Mouse (Mus musculus): ENCODE results near the gene 6030468B19Rik. TPM values are rescaled to one million over a fixed set of nuclear protein-coding genes. Genes with fewer than 3 reads are reported as not detected.
"Not testable (repeated sequence)": the region's sequence is repeated elsewhere in the genome, so short reads cannot be mapped to it uniquely, and the experiment has no call there.

Gene 6030468B19Rik
- total RNA-seq, 2 experiments from 2014 or later = 23.8 to 82.6 TPM

GRCm38 (mm10) chr11:117778031-117778430 lies 19.4 kb upstream of the 6030468B19Rik start:
- ATAC-seq (replicated peaks; ENCODE audit: low FRiP score, poor library complexity, severe bottlenecking) = no peak

DNA sequence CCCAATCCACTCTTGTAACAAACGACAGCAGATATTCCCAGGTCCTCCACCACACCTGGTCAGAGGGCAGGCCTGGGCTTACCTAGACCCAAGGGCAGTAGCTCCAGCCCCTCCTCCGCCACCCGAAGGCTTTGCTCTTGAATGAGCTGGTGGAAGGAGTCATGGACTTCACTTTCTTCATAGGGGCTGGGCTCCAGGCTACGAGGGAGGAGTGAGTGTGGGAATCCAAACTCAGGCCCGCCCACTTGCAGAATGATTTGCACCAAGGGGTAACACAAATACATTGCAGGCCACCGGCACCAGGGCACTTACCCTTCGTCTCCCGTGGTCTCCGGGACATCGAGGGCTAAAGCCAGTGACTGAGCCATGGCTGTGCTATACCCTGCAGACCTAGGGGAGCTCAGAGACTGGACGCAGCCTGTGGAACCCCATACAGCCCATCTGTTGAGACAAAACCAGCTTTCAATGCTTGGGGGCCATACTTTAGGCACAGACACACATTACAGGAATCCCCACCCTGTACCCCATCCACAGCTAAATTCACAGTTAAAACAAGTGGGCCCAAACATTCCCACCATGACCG lies 18.5 kb upstream of the 6030468B19Rik start:
- ATAC-seq (replicated peaks; ENCODE audit: low FRiP score, poor library complexity, severe bottlenecking) = peak; percentile 16; the same call in 1 of the 2 replicates

GRCm38 (mm10) chr11:117779434-117780198 lies 17.8 kb upstream of the 6030468B19Rik start:
- peak; percentile 42 for ATAC-seq (replicated peaks; ENCODE audit: low FRiP score, poor library complexity, severe bottlenecking)

GRCm38 (mm10) chr11:117780199-117780515 lies 17.3 kb upstream of the 6030468B19Rik start:
- no peak for ATAC-seq (replicated peaks; ENCODE audit: low FRiP score, poor library complexity, severe bottlenecking)

GRCm38 (mm10) chr11:117780582-117781111 lies 16.8 kb upstream of the 6030468B19Rik start:
- peak; percentile 59 for ATAC-seq (replicated peaks; ENCODE audit: low FRiP score, poor library complexity, severe bottlenecking)

GRCm38 (mm10) chr11:117781199-117781821 lies 16.1 kb upstream of the 6030468B19Rik start:
- ATAC-seq (replicated peaks; ENCODE audit: low FRiP score, poor library complexity, severe bottlenecking) = peak; percentile 27

GRCm38 (mm10) chr11:117781993-117782704 lies 15.3 kb upstream of the 6030468B19Rik start, which contains the start of the genes Tmc8 and Tmc6:
Tmc8 (plus strand) TSS chr11:117782076.
Tmc6 (minus strand) TSS chr11:117782198.
- ATAC-seq (replicated peaks; ENCODE audit: low FRiP score, poor library complexity, severe bottlenecking) = peak; percentile 17

DNA sequence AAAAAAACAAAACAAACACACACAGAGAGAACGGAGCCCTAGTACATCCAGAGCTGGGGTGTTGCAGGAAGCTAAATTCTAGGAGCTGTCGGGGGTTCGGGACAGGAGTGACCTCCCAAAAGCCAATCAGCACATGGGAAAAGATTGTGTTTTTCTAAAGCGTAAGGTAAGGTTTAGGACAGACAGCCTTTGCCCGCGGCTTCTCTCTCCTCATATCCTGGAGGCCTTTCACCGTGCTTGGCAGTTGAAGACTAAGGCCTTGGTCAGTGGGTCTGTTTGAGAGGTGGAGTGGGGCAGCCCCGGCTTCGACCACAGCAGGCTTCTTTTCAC lies 14.8 kb upstream of the 6030468B19Rik start:
- ATAC-seq (replicated peaks; ENCODE audit: low FRiP score, poor library complexity, severe bottlenecking) = no peak

DNA sequence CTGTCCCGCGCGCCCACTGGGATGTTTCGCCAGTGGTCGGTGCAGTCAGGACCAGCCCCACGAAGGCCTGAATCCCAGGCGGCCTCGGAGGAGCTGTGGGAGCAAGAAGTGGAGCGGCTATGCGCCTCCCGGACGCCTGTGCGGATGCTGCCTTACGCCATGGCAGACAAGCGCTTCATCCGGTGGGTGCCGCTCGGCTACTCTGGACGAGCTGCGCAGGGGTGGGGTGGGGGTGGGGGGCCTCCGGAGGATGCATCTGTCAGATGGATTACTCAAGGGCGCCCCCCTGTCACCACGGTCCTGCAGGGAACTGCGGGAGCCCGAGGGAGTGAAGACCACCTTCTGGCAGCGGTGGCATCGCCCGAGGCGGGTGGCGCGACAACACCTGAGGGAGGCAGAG lies 14.4 kb upstream of the 6030468B19Rik start:
- peak; percentile 2 for ATAC-seq (replicated peaks; ENCODE audit: low FRiP score, poor library complexity, severe bottlenecking)

DNA sequence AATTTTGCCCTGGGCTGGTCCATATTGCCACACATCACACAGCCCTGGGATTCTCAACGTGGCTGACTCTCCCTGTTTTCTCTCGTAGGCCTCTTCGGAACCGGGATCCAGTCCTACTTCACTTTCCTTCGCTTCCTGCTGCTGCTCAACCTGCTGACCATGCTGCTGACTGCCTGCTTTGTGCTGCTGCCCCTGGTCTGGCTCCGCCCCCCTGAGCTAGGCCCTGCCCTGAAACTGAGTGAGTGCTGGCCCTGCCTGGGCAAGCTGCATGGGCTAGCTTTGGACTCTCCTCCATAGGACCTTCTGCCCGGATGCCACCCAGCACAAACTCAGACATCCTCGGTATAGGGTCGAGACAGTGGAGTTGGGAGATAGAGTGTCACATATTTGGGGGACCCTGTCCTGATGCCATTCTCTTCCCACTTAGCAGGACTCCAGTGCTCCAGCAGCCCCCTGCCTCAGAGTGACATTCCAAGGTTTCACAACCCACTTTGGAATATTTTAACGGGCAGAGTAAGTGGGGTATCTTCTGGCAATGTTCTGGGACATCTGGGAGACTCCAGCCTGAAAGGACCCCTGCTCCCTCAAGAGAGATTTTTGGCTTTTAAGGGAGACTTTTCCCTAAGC lies 13.7 kb upstream of the 6030468B19Rik start:
- ATAC-seq (replicated peaks; ENCODE audit: low FRiP score, poor library complexity, severe bottlenecking) = peak; percentile 37

GRCm38 (mm10) chr11:117786294-117786693 lies 11.2 kb upstream of the 6030468B19Rik start:
- no peak for ATAC-seq (replicated peaks; ENCODE audit: low FRiP score, poor library complexity, severe bottlenecking)

DNA sequence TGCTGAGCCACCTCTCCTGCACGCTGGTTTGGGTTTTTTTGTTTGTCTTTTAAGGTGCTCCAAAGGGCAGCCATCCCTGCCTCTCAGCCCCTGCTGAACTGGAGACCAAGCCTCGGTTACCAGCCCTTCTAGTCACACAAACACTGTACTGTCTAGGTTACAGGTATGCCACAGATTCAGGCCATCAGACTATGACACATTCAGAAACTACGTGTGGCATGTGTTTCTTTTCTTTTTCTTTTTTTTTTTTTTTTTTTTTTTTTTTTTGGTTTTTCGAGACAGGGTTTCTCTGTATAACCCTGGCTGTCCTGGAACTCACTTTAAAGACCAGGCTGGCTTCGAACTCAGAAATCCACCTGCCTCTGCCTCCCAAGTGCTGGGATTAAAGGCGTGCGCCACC lies 9.0 kb upstream of the 6030468B19Rik start:
- ATAC-seq (replicated peaks; ENCODE audit: low FRiP score, poor library complexity, severe bottlenecking) = not testable (repeated sequence)

DNA sequence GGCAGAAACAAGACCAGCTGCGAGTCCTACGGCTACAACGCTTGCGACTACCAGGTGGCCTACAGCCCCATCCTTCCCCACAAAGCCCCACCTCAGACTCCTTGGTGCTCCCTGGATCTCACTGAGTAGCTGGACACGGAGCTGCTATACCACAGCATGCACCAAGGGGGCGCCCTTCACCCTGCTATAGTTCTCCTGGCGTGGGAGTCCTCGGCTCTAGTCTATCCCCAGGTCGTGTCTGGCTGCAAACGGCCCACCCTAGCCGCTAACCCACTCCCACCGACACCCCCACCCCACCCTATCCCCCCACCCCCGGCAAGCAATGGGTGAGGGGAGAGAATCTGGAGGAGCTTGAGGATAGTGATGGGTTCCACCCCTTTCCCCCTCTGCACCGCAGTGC lies 7.2 kb upstream of the 6030468B19Rik start:
- peak; percentile 59 for ATAC-seq (replicated peaks; ENCODE audit: low FRiP score, poor library complexity, severe bottlenecking)

GRCm38 (mm10) chr11:117790703-117791440 lies 6.6 kb upstream of the 6030468B19Rik start:
- peak; percentile 27 for ATAC-seq (replicated peaks; ENCODE audit: low FRiP score, poor library complexity, severe bottlenecking)

DNA sequence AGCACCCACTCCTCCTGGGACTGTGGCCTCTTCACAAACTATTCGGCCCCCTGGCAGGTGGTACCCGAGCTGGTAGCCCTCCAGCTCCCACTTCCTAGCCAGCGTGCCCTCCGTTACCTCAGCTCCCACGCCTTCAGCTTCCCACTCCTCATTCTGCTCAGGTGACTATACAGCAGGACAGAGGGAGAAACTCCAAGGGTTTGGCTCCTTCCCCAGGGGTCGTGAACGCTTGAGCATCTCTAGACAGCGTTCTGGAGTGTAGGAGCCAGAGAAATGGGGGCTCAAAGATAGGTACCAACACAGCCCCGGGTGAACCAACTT lies 6.1 kb upstream of the 6030468B19Rik start:
- ATAC-seq (replicated peaks; ENCODE audit: low FRiP score, poor library complexity, severe bottlenecking) = no peak

DNA sequence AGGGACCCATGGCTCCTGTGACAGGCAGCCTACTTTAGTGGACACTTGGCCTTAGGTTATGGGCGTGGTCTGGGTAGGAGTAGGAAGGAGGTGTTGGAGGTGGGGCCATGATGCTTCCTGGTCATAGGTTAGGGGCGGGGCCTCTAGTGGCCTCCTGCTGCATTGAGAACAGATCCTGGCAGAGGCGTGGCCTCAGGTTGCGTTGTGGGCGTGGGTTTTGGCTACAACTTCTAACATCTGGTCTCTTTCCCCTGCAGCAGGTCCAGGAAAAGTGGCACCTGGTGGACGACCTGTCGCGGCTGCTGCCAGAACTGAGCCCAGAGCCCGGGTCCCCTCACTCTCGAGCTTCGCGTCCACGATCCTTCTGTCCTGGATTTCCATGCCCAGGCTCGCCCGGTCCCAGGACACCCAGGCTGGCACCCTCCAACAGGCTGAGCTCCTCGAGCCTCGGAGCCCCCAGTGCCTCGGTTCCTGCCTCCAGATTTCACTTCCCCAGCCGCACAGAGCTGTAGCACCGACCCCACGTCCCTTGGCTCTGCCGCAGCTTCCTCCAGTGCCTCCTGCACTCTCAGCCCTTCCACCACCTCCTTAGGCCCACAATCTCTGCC lies 5.1 kb upstream of the 6030468B19Rik start:
- ATAC-seq (replicated peaks; ENCODE audit: low FRiP score, poor library complexity, severe bottlenecking) = peak; percentile 90

GRCm38 (mm10) chr11:117794035-117794551 lies 3.4 kb upstream of the 6030468B19Rik start:
- no peak for ATAC-seq (replicated peaks; ENCODE audit: low FRiP score, poor library complexity, severe bottlenecking)

- no peak for ATAC-seq (replicated peaks; ENCODE audit: low FRiP score, poor library complexity, severe bottlenecking)
Observed at GRCm38 (mm10) chr11:117796954-117797353, 506 bp upstream of the 6030468B19Rik start.

GRCm38 (mm10) chr11:117798160-117798541 lies 691 bp downstream of the 6030468B19Rik start:
- ATAC-seq (replicated peaks; ENCODE audit: low FRiP score, poor library complexity, severe bottlenecking) = peak; percentile 27
